Mouse (Mus musculus): Measurements from ENCODE around the gene Traf7. TPM values are rescaled to one million over a fixed set of nuclear protein-coding genes. Genes with fewer than 3 reads are reported as not detected.

The Traf7 gene
- polyA plus RNA-seq, 1 experiment from 2014 or later: 65.8 TPM

GRCm38 (mm10) chr17:24474557-24474956 is 53.2 kb downstream of the Traf7 start:
- Histone ChIP-seq H3K27ac (ENCODE audit: low read depth, low read length) (no peak overlapping the region), H3K27me3 (ENCODE audit: control insufficient read depth, insufficient read depth, low read length) (no peaks in the 10 kb centered on the region), H3K4me2 (replicated peaks; ENCODE audit: low read depth, low read length) (no peak overlapping the region), H3K36me3 (ENCODE audit: control insufficient read depth, insufficient read depth, low read length) (peaks cover 6% of the 10 kb centered on the region; the same call in 1 of the 2 replicates), H3K9me3 (ENCODE audit: control insufficient read depth, low read length) (no peaks in the 10 kb centered on the region), H3K4me3 (ENCODE audit: low read depth, low read length) (no peak overlapping the region), H3K4me1 (replicated peaks; ENCODE audit: control insufficient read depth, insufficient read depth, low read length) (peaks cover 12% of the 10 kb centered on the region), H3K9ac (ENCODE audit: low read depth, low read length) (no peak overlapping the region)
- 80% methylated on average over 5 of the region's 5 CpGs for WGBS
- DNase-seq (ENCODE audit: low spot score) (no peak), ATAC-seq (ENCODE audit: low FRiP score) (no peak)

- WGBS: 79% methylated on average over 6 of the region's 6 CpGs
- H3K27ac ChIP-seq (ENCODE audit: low read depth, low read length): peak within 1 kb of the TSS; percentile 7; the same call in 1 of the 2 replicates
- no peaks in the 10 kb centered on the region for H3K27me3 ChIP-seq (ENCODE audit: control insufficient read depth, insufficient read depth, low read length)
- DNase-seq (ENCODE audit: low spot score) (no peak), ATAC-seq (ENCODE audit: low FRiP score) (no peak)
- 0 out of 2 replicates have a peak within 1 kb of the TSS, but pooled peaks have one; percentile 93 for H3K4me3 ChIP-seq (ENCODE audit: low read depth, low read length)
- no peaks in the 10 kb centered on the region for H3K9me3 ChIP-seq (ENCODE audit: control insufficient read depth, low read length)
- H3K9ac ChIP-seq (ENCODE audit: low read depth, low read length): no peak within 1 kb of the TSS
- peaks cover 6% of the 10 kb centered on the region; the same call in 1 of the 2 replicates for H3K36me3 ChIP-seq (ENCODE audit: control insufficient read depth, insufficient read depth, low read length)
- peaks cover 12% of the 10 kb centered on the region for H3K4me1 ChIP-seq (replicated peaks; ENCODE audit: control insufficient read depth, insufficient read depth, low read length)
- H3K4me2 ChIP-seq (replicated peaks; ENCODE audit: low read depth, low read length): no peak within 1 kb of the TSS
Observed at GRCm38 (mm10) chr17:24473612-24474275, 54.0 kb downstream of the Traf7 start, which contains the start of gene Bricd5. Gene Bricd5, plus strand, starts transcription at chr17:24473884.

GRCm38 (mm10) chr17:24472512-24472911 is 55.2 kb downstream of the Traf7 start:
- H3K9me3 ChIP-seq (ENCODE audit: control insufficient read depth, low read length): no peaks in the 10 kb centered on the region
- peaks cover 6% of the 10 kb centered on the region; the same call in 1 of the 2 replicates for H3K36me3 ChIP-seq (ENCODE audit: control insufficient read depth, insufficient read depth, low read length)
- DNase-seq (ENCODE audit: low spot score) (no peak), ATAC-seq (ENCODE audit: low FRiP score) (no peak)
- no peaks in the 10 kb centered on the region for H3K27me3 ChIP-seq (ENCODE audit: control insufficient read depth, insufficient read depth, low read length)
- peak overlapping the region; percentile 99; the same call in 1 of the 2 replicates for H3K4me2 ChIP-seq (replicated peaks; ENCODE audit: low read depth, low read length)
- peaks cover 10% of the 10 kb centered on the region for H3K4me1 ChIP-seq (replicated peaks; ENCODE audit: control insufficient read depth, insufficient read depth, low read length)
- H3K4me3 ChIP-seq (ENCODE audit: low read depth, low read length): peak overlapping the region; percentile 93; the same call in 1 of the 2 replicates
- H3K27ac ChIP-seq (ENCODE audit: low read depth, low read length): no peak overlapping the region
- H3K9ac ChIP-seq (ENCODE audit: low read depth, low read length): no peak overlapping the region
- WGBS: 89% methylated on average over 4 of the region's 4 CpGs

GRCm38 (mm10) chr17:24470701-24471527 is 56.8 kb downstream of the Traf7 start:
- Histone ChIP-seq H3K4me1 (replicated peaks; ENCODE audit: control insufficient read depth, insufficient read depth, low read length) (peaks cover 10% of the 10 kb centered on the region), H3K9ac (ENCODE audit: low read depth, low read length) (peak overlapping the region; percentile 89), H3K4me3 (ENCODE audit: low read depth, low read length) (peak overlapping the region; percentile 93), H3K9me3 (ENCODE audit: control insufficient read depth, low read length) (no peaks in the 10 kb centered on the region), H3K4me2 (replicated peaks; ENCODE audit: low read depth, low read length) (peak overlapping the region; percentile 99), H3K36me3 (ENCODE audit: control insufficient read depth, insufficient read depth, low read length) (0 out of 2 replicates have a peak, but pooled peaks cover 2% of the 10 kb centered on the region), H3K27me3 (ENCODE audit: control insufficient read depth, insufficient read depth, low read length) (no peaks in the 10 kb centered on the region), H3K27ac (ENCODE audit: low read depth, low read length) (peak overlapping the region; percentile 80)
- 1% methylated on average over 68 of the region's 68 CpGs for WGBS
- no peak for DNase-seq (ENCODE audit: low spot score)
- ATAC-seq (ENCODE audit: low FRiP score): peak; percentile 31

- Histone ChIP-seq H3K4me2 (replicated peaks; ENCODE audit: low read depth, low read length) (peak within 1 kb of the TSS; percentile 99), H3K36me3 (ENCODE audit: control insufficient read depth, insufficient read depth, low read length) (no peaks in the 10 kb centered on the region), H3K4me3 (ENCODE audit: low read depth, low read length) (peak within 1 kb of the TSS; percentile 93), H3K27me3 (ENCODE audit: control insufficient read depth, insufficient read depth, low read length) (no peaks in the 10 kb centered on the region), H3K9ac (ENCODE audit: low read depth, low read length) (peak within 1 kb of the TSS; percentile 89), H3K27ac (ENCODE audit: low read depth, low read length) (peak within 1 kb of the TSS; percentile 80), H3K9me3 (ENCODE audit: control insufficient read depth, low read length) (no peaks in the 10 kb centered on the region), H3K4me1 (replicated peaks; ENCODE audit: control insufficient read depth, insufficient read depth, low read length) (peaks cover 10% of the 10 kb centered on the region)
- DNase-seq (ENCODE audit: low spot score): peak; percentile 97
- ATAC-seq (ENCODE audit: low FRiP score): peak; percentile 97
- under 1% methylated on average over 59 of the region's 75 CpGs for WGBS
Observed at GRCm38 (mm10) chr17:24469910-24470602, 57.7 kb downstream of the Traf7 start, which contains the start of the genes E4f1 and Pgp. Gene E4f1, minus strand, starts transcription at chr17:24470313. Gene Pgp, plus strand, starts transcription at chr17:24470392.

- peak overlapping the region; percentile 57 for H3K4me2 ChIP-seq (replicated peaks; ENCODE audit: low read depth, low read length)
- ATAC-seq (ENCODE audit: low FRiP score) (no peak), DNase-seq (ENCODE audit: low spot score) (no peak)
- no peaks in the 10 kb centered on the region for H3K36me3 ChIP-seq (ENCODE audit: control insufficient read depth, insufficient read depth, low read length)
- H3K4me1 ChIP-seq (replicated peaks; ENCODE audit: control insufficient read depth, insufficient read depth, low read length): peaks cover 10% of the 10 kb centered on the region
- H3K9me3 ChIP-seq (ENCODE audit: control insufficient read depth, low read length): no peaks in the 10 kb centered on the region
- peak overlapping the region; percentile 93 for H3K4me3 ChIP-seq (ENCODE audit: low read depth, low read length)
- WGBS: 18% methylated on average over 7 of the region's 7 CpGs
- H3K9ac ChIP-seq (ENCODE audit: low read depth, low read length): peak overlapping the region; percentile 64
- peak overlapping the region; percentile 80 for H3K27ac ChIP-seq (ENCODE audit: low read depth, low read length)
- H3K27me3 ChIP-seq (ENCODE audit: control insufficient read depth, insufficient read depth, low read length): no peaks in the 10 kb centered on the region
Observed at GRCm38 (mm10) chr17:24469336-24469909, 58.3 kb downstream of the Traf7 start.

- ATAC-seq (ENCODE audit: low FRiP score) (no peak), DNase-seq (ENCODE audit: low spot score) (no peak)
- H3K27me3 ChIP-seq (ENCODE audit: control insufficient read depth, insufficient read depth, low read length): no peaks in the 10 kb centered on the region
- H3K4me1 ChIP-seq (replicated peaks; ENCODE audit: control insufficient read depth, insufficient read depth, low read length): peaks cover 8% of the 10 kb centered on the region
- WGBS: 91% methylated on average over 5 of the region's 5 CpGs
- H3K4me3 ChIP-seq (ENCODE audit: low read depth, low read length): no peak overlapping the region
- no peaks in the 10 kb centered on the region for H3K36me3 ChIP-seq (ENCODE audit: control insufficient read depth, insufficient read depth, low read length)
- no peak overlapping the region for H3K9ac ChIP-seq (ENCODE audit: low read depth, low read length)
- H3K9me3 ChIP-seq (ENCODE audit: control insufficient read depth, low read length): no peaks in the 10 kb centered on the region
- H3K27ac ChIP-seq (ENCODE audit: low read depth, low read length): no peak overlapping the region
- H3K4me2 ChIP-seq (replicated peaks; ENCODE audit: low read depth, low read length): no peak overlapping the region
Observed at GRCm38 (mm10) chr17:24468636-24469246, 59.0 kb downstream of the Traf7 start.

Measured in hindbrain, embryonic 11.5 days (tissue).